Mouse (Mus musculus): ENCODE measurements around the gene Thbs1. TPM values are rescaled to one million over a fixed set of nuclear protein-coding genes. Genes with fewer than 3 reads are reported as not detected.

The Thbs1 gene
- polyA plus RNA-seq (2016; fragmentation: Nextera tagmentation; extraction: Ambion mirVana) = 37.8 and 47.0 TPM in 2 replicates

GRCm38 (mm10) chr2:118111488-118112131 lies at the start of gene Thbs1:
TSS of gene Thbs1 (plus strand) at chr2:118111876.
- Histone ChIP-seq H3K4me1 (peaks cover 25% of the 10 kb centered on the region), H3K9me3 (no peaks in the 10 kb centered on the region), H3K36me3 (peaks cover 18% of the 10 kb centered on the region; the same call in 1 of the 2 replicates), H3K27ac (peak within 1 kb of the TSS; percentile 83), H3K4me3 (peak within 1 kb of the TSS; percentile 70), H3K27me3 (ENCODE audit: insufficient read depth, poor library complexity, severe bottlenecking) (no peaks in the 10 kb centered on the region)
- WGBS = under 1% methylated on average over 36 of the region's 36 CpGs
- DNase-seq (ENCODE audit: low spot score) = peak; percentile 91

DNA sequence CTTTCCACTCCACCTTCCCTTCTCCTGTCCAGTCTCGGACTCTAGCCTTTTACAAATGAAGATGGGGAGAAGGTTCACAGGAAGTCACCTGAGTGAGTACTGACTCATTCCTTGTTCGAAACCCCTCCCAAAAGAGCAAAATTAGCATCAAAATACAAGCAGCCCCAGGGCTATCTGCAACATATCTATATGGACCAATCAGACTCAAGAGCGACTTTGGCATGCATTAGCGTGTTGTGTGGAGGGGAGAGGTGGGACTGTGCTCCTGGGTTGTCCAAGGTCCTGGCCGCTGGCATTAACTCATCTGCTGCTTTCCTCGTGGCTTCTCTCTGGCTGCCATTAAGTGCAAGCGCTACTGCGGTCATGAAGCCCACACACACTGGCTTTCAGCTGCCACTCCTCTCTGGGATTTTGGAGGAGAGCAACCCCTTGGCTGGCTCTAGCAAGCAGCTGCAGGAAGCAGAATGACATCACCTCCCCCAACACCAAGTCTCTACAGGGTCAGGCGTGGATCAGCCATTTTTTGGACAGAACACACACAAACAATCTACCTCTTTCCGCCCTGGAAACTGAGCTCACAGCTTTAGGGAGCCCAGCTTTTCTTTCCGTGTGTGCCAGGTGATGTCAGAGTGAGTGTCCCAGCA lies 47.4 kb upstream of the Thbs1 start:
- Histone ChIP-seq H3K9me3 (no peaks in the 10 kb centered on the region), H3K27me3 (ENCODE audit: insufficient read depth, poor library complexity, severe bottlenecking) (no peaks in the 10 kb centered on the region), H3K4me1 (peaks cover 8% of the 10 kb centered on the region), H3K27ac (no peak overlapping the region), H3K4me3 (no peak overlapping the region), H3K36me3 (no peaks in the 10 kb centered on the region)
- WGBS = 81% methylated on average over 11 of the region's 11 CpGs
- no peak for DNase-seq (ENCODE audit: low spot score)

- 50% methylated on average over 8 of the region's 8 CpGs for WGBS
- H3K27ac ChIP-seq = no peak overlapping the region
Measured at GRCm38 (mm10) chr2:118066065-118066770, 45.5 kb upstream of the Thbs1 start.

DNA sequence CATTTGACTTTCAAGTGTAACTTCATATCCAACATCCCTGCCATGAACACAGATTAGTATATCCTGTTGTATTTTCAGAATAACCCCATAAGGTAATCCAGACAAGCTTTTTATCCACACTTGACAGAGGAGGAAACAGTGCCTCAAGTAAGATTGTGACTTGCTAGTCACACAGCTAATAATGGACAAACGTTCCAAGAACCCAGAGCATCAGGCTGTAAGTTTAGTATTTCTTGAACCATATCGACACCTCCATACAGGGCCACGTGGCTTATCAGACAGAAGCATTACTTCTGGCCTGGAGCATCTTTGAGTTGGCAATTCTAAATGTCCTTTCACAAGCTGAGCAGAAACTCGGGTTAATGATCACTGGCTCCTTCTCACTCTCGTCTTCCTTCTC lies 41.7 kb upstream of the Thbs1 start:
- H3K36me3 ChIP-seq = no peaks in the 10 kb centered on the region
- WGBS = 61% methylated on average over 5 of the region's 5 CpGs
- no peak overlapping the region for H3K27ac ChIP-seq
- H3K9me3 ChIP-seq = no peaks in the 10 kb centered on the region
- DNase-seq (ENCODE audit: low spot score) = no peak
- H3K4me1 ChIP-seq = peaks cover 5% of the 10 kb centered on the region
- H3K27me3 ChIP-seq (ENCODE audit: insufficient read depth, poor library complexity, severe bottlenecking) = no peaks in the 10 kb centered on the region
- H3K4me3 ChIP-seq = no peak overlapping the region

More at GRCm38 (mm10) chr2:118066065-118066770, 45.5 kb upstream of the Thbs1 start:
- Histone ChIP-seq H3K36me3 (no peaks in the 10 kb centered on the region), H3K9me3 (no peaks in the 10 kb centered on the region), H3K27me3 (ENCODE audit: insufficient read depth, poor library complexity, severe bottlenecking) (no peaks in the 10 kb centered on the region), H3K4me3 (no peak overlapping the region), H3K4me1 (peaks cover 7% of the 10 kb centered on the region)
- DNase-seq (ENCODE audit: low spot score) = no peak

DNA sequence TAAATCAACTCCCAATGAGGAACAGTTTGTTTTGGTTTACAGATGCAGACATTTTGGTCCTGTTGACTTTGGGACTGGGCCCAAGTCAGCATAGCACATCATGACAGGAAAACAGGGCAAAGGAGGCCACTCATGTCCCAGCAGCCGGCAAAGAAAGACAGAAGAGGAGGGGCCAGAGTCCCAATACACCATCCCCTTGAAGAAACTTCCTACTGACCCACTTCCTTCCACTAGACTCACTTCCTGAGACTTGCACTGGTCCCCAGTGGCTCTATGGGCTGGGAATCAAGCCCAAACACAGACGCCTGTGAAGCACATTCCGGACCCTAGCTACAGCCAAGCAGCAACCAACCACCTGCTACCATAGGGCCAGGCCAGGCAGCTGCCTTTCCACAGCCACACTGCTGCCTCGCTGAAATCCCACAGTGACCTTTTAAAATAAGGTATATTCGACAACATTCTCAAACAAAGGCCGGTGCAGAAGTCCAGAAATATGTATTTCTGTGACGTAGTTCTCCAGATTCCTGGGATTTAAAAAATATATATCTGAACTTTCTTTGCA lies 38.8 kb upstream of the Thbs1 start:
- DNase-seq (ENCODE audit: low spot score) = no peak
- Histone ChIP-seq H3K4me1 (no peaks in the 10 kb centered on the region), H3K4me3 (no peak overlapping the region), H3K27ac (no peak overlapping the region), H3K36me3 (no peaks in the 10 kb centered on the region), H3K27me3 (ENCODE audit: insufficient read depth, poor library complexity, severe bottlenecking) (no peaks in the 10 kb centered on the region), H3K9me3 (no peaks in the 10 kb centered on the region)
- WGBS = 88% methylated on average over 7 of the region's 7 CpGs

- H3K27ac ChIP-seq = no peak overlapping the region
- H3K27me3 ChIP-seq (ENCODE audit: insufficient read depth, poor library complexity, severe bottlenecking) = no peaks in the 10 kb centered on the region
- H3K4me1 ChIP-seq = no peaks in the 10 kb centered on the region
- DNase-seq (ENCODE audit: low spot score) = no peak
- H3K4me3 ChIP-seq = no peak overlapping the region
- H3K9me3 ChIP-seq = no peaks in the 10 kb centered on the region
- WGBS = 62% methylated on average over 2 of the region's 2 CpGs
- no peaks in the 10 kb centered on the region for H3K36me3 ChIP-seq
Measured at GRCm38 (mm10) chr2:118074030-118074429, 37.6 kb upstream of the Thbs1 start.

DNA sequence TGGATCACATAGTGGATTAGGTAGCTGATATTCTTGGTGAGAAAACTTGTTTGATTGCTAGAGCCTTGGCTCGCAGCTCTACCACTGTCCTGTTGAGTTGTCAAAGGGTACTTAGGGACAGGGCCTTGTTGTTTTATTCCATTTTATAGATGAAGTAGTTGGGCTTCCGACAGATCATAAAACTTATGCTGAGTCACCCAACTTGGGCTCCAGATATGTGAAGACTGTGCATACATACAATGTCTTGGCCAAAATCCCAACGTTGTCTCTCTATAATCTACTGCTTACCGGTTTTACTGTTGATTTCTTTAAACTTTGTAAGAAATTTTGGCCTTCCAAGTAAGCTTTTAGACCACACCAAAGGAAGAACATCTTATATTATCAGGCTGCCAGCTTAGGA lies 36.5 kb upstream of the Thbs1 start:
- DNase-seq (ENCODE audit: low spot score) = no peak
- H3K27me3 ChIP-seq (ENCODE audit: insufficient read depth, poor library complexity, severe bottlenecking) = no peaks in the 10 kb centered on the region
- no peak overlapping the region for H3K4me3 ChIP-seq
- H3K27ac ChIP-seq = no peak overlapping the region
- no peaks in the 10 kb centered on the region for H3K4me1 ChIP-seq
- 82% methylated on average over 4 of the region's 4 CpGs for WGBS
- no peaks in the 10 kb centered on the region for H3K36me3 ChIP-seq
- H3K9me3 ChIP-seq = no peaks in the 10 kb centered on the region

- no peaks in the 10 kb centered on the region for H3K27me3 ChIP-seq (ENCODE audit: insufficient read depth, poor library complexity, severe bottlenecking)
- H3K9me3 ChIP-seq = no peaks in the 10 kb centered on the region
- H3K27ac ChIP-seq = no peak overlapping the region
- H3K4me3 ChIP-seq = no peak overlapping the region
- 74% methylated on average over 4 of the region's 4 CpGs for WGBS
- no peaks in the 10 kb centered on the region for H3K36me3 ChIP-seq
- no peaks in the 10 kb centered on the region for H3K4me1 ChIP-seq
- no peak for DNase-seq (ENCODE audit: low spot score)
Measured at GRCm38 (mm10) chr2:118079131-118079530, 32.5 kb upstream of the Thbs1 start.

DNA sequence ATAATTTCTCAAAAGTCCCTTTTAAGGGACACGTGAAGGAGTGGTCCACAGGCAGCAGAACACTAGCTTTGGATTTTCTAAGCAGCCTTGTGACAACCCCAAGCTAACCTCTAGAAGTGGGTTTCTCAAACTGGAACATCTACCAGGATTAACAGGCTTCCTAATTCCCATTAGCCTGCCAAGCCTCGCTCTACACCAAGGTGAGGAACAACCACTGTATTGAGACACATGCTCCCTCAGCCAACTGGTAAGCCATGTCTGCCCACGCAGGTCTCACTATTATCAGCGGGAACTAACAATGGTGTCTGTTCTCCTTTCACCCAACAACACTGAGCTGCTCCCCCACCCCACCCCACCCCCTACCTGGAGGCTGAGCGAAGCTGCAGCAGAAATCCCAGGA lies 30.1 kb upstream of the Thbs1 start:
- H3K36me3 ChIP-seq = no peaks in the 10 kb centered on the region
- no peak overlapping the region for H3K4me3 ChIP-seq
- H3K27ac ChIP-seq = no peak overlapping the region
- DNase-seq (ENCODE audit: low spot score) = no peak
- no peaks in the 10 kb centered on the region for H3K27me3 ChIP-seq (ENCODE audit: insufficient read depth, poor library complexity, severe bottlenecking)
- whole genome bisulfite sequencing = 73% methylated on average over 5 of the region's 5 CpGs
- no peaks in the 10 kb centered on the region for H3K9me3 ChIP-seq
- no peaks in the 10 kb centered on the region for H3K4me1 ChIP-seq

GRCm38 (mm10) chr2:118083652-118084051 lies 28.0 kb upstream of the Thbs1 start:
- no peak for DNase-seq (ENCODE audit: low spot score)
- no peaks in the 10 kb centered on the region for H3K27me3 ChIP-seq (ENCODE audit: insufficient read depth, poor library complexity, severe bottlenecking)
- no peaks in the 10 kb centered on the region for H3K4me1 ChIP-seq
- no peak overlapping the region for H3K4me3 ChIP-seq
- no peaks in the 10 kb centered on the region for H3K36me3 ChIP-seq
- no peak overlapping the region for H3K27ac ChIP-seq
- WGBS = 75% methylated on average over 6 of the region's 6 CpGs
- no peaks in the 10 kb centered on the region for H3K9me3 ChIP-seq

- Histone ChIP-seq H3K36me3 (no peaks in the 10 kb centered on the region), H3K4me3 (no peak overlapping the region), H3K9me3 (no peaks in the 10 kb centered on the region), H3K27me3 (ENCODE audit: insufficient read depth, poor library complexity, severe bottlenecking) (no peaks in the 10 kb centered on the region), H3K4me1 (no peaks in the 10 kb centered on the region), H3K27ac (no peak overlapping the region)
- WGBS = 72% methylated on average over 3 of the region's 3 CpGs
- no peak for DNase-seq (ENCODE audit: low spot score)
Measured at GRCm38 (mm10) chr2:118084693-118085092, 27.0 kb upstream of the Thbs1 start.

GRCm38 (mm10) chr2:118085647-118086046 lies 26.0 kb upstream of the Thbs1 start:
- H3K36me3 ChIP-seq = no peaks in the 10 kb centered on the region
- no peaks in the 10 kb centered on the region for H3K9me3 ChIP-seq
- H3K27me3 ChIP-seq (ENCODE audit: insufficient read depth, poor library complexity, severe bottlenecking) = no peaks in the 10 kb centered on the region
- no peak for DNase-seq (ENCODE audit: low spot score)
- H3K4me3 ChIP-seq = no peak overlapping the region
- H3K27ac ChIP-seq = no peak overlapping the region
- 80% methylated on average over 2 of the region's 2 CpGs for WGBS
- no peaks in the 10 kb centered on the region for H3K4me1 ChIP-seq
